Mouse (Mus musculus) heart, embryonic 11.5 days (tissue): ENCODE measurements at regions not wholly inside any gene's neighbourhood (a gene's known extent, or its start where the extent isn't known, plus 50 kb on each side); places are given as distances from the start of the nearest gene placed in this dataset.

Source experiments
- ATAC-seq: fragments of 200-750 bp; cut with Nextera tagmentation; replicated peaks from 2 replicates; pipeline ENCODE4 v1.8.0; 2017; ENCODE audit warnings: moderate library complexity; ENCODE audit not compliant: insufficient number of reproducible peaks, low FRiP score, low TSS enrichment
- H3K27ac ChIP-seq: fragments of 300-500 bp; sonication (generic); 2 replicates; pipeline ENCODE4 v1.5.1; 2014; ENCODE audit warnings: mild to moderate bottlenecking, low read depth, low read length
- H3K27me3 ChIP-seq: fragments of 300-500 bp; sonication (generic); 2 replicates; pipeline ENCODE4 v1.6.1; 2014; ENCODE audit warnings: mild to moderate bottlenecking, low read length, mixed read lengths; ENCODE audit not compliant: control insufficient read depth, insufficient read depth
- H3K36me3 ChIP-seq: fragments of 300-500 bp; sonication (generic); 2 replicates; pipeline ENCODE4 v1.6.1; 2014; ENCODE audit warnings: mild to moderate bottlenecking, low read length, moderate library complexity, mixed read lengths; ENCODE audit not compliant: control insufficient read depth, insufficient read depth
- H3K4me1 ChIP-seq: fragments of 300-500 bp; sonication (generic); 2 replicates; pipeline ENCODE4 v1.6.1; 2014; ENCODE audit warnings: low read length; ENCODE audit not compliant: control insufficient read depth, insufficient read depth
- H3K4me2 ChIP-seq: fragments of 300-500 bp; sonication (generic); 2 replicates; pipeline ENCODE4 v1.6.1; 2014; ENCODE audit warnings: mild to moderate bottlenecking, moderate library complexity
- H3K4me3 ChIP-seq: fragments of 300-500 bp; sonication (generic); 2 replicates; pipeline ENCODE4 v1.5.1; 2014; ENCODE audit warnings: low read depth, low read length
- H3K9ac ChIP-seq: fragments of 300-500 bp; sonication (generic); 2 replicates; pipeline ENCODE4 v1.6.1; 2014; ENCODE audit warnings: mild to moderate bottlenecking, low read depth, low read length, moderate library complexity
- H3K9me3 ChIP-seq: fragments of 300-500 bp; sonication (generic); replicated peaks from 2 replicates; pipeline ENCODE4 v1.6.1; 2016; ENCODE audit warnings: low read length; ENCODE audit not compliant: control insufficient read depth
- WGBS: fragments of 180-500 bp; shearing (Covaris S2); extraction: QIAGEN DNeasy Blood & Tissue Kit; methylation state at CpG from one replicate; pipeline ENCODE4 v1.1.7; 2014; ENCODE audit not compliant: insufficient replicate concordance; 5-methylcytosine and 5-hydroxymethylcytosine counted together

DNA sequence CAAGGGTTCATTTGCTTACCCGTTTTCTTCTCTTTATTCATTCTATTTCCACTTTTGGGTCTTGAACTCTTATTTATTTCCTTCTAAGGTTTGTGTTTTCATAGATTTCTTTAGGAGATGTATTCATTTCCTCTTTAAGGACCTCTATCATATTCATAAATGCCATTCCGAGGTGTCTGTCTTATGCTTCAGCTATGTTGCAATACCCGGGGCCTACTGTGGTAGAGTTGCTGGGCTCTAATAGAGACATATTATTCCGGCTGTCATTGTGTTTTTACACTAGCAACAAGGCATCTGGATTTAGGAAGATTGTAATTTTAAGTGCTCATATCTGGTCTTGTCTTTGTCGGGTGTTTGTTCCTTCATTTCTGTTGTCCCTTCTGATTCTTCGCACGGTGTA, 249.5 kb downstream of the Lmo4 start:
- H3K9ac ChIP-seq, result no peak overlapping the region
- H3K4me2 ChIP-seq, result no peak overlapping the region
- H3K27ac ChIP-seq, result no peak overlapping the region
- H3K4me1 ChIP-seq, result no peaks in the 10 kb centered on the region
- H3K4me3 ChIP-seq, result no peak overlapping the region
- H3K27me3 ChIP-seq, result no peaks in the 10 kb centered on the region
- ATAC-seq, result no peak
- no peaks in the 10 kb centered on the region for H3K9me3 ChIP-seq
- 82% methylated on average over 7 of the region's 7 CpGs for WGBS
- no peaks in the 10 kb centered on the region for H3K36me3 ChIP-seq

GRCm38 (mm10) chr3:143954822-143955221, 250.2 kb downstream of the Lmo4 start:
- Histone ChIP-seq H3K4me1 (no peaks in the 10 kb centered on the region), H3K4me3 (no peak overlapping the region), H3K9me3 (no peaks in the 10 kb centered on the region), H3K27me3 (no peaks in the 10 kb centered on the region), H3K27ac (no peak overlapping the region), H3K9ac (no peak overlapping the region), H3K36me3 (no peaks in the 10 kb centered on the region), H3K4me2 (no peak overlapping the region)
- no peak for ATAC-seq
- 66% methylated on average over 7 of the region's 7 CpGs for WGBS

- ATAC-seq, result no peak
- Histone ChIP-seq H3K36me3 (no peaks in the 10 kb centered on the region), H3K4me2 (no peak overlapping the region), H3K4me3 (no peak overlapping the region), H3K9me3 (no peaks in the 10 kb centered on the region), H3K4me1 (no peaks in the 10 kb centered on the region), H3K9ac (no peak overlapping the region), H3K27me3 (no peaks in the 10 kb centered on the region), H3K27ac (no peak overlapping the region)
- WGBS, result 68% methylated on average over 8 of the region's 8 CpGs
Measured at GRCm38 (mm10) chr3:143952289-143952688, 252.7 kb downstream of the Lmo4 start.

DNA sequence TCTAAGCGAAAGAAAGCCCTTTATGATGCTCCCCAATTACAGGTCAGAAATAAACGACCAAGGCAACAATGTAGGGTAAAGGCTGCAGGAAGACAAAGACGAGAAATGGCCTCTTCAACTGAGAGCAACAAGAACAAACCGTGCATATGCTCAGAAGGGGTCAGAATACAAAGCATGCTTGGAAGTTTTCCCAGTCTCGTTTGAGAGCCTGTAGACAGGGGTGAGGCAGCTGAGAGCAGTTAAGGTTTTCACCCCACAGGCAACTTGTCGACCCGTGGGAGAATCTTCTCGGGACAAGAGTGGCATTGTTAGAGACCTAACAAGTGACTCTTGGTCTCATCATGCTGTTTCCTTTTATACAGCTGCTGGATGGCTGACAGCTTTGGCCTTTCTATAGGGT, 255.4 kb downstream of the Lmo4 start:
- Histone ChIP-seq H3K27ac (no peak overlapping the region), H3K9me3 (no peaks in the 10 kb centered on the region), H3K36me3 (no peaks in the 10 kb centered on the region), H3K4me2 (no peak overlapping the region), H3K27me3 (no peaks in the 10 kb centered on the region), H3K9ac (no peak overlapping the region), H3K4me3 (no peak overlapping the region), H3K4me1 (no peaks in the 10 kb centered on the region)
- ATAC-seq, result no peak
- 57% methylated on average over 8 of the region's 8 CpGs for WGBS

DNA sequence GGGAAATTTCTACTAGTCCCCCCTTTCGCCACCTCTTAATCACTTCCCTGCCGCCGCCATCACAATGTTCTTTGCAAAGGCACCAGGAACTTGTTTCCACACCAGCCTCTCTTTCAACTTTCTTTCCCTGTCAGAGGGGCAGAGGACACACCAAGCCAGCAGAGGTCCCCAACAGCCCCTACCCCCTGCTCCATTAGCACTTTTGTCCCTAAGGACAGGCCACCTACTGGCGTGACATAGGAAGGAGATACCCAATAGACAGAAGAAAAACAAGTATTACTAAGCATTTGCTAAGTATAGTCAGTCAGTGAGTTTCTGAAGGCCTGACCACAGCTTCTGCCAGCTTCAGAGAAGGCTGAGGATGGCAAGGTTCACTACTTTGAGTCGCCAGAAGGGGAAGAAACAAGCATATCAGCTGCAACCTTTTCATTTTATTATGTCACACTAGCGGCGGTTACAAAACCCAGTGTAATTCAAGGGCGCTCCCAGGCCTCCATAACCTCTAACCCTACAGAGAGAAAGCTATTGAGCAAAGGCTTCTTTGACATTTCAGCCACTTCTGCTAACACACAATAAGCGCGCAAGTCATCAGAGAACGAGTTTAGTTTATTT, 255.9 kb downstream of the Lmo4 start:
- ATAC-seq, result no peak
- Histone ChIP-seq H3K4me3 (no peak overlapping the region), H3K9me3 (no peaks in the 10 kb centered on the region), H3K4me2 (no peak overlapping the region), H3K4me1 (no peaks in the 10 kb centered on the region), H3K27ac (no peak overlapping the region), H3K27me3 (no peaks in the 10 kb centered on the region), H3K9ac (no peak overlapping the region), H3K36me3 (no peaks in the 10 kb centered on the region)
- 81% methylated on average over 11 of the region's 11 CpGs for WGBS

- WGBS, result 73% methylated on average over 3 of the region's 3 CpGs
- H3K4me2 ChIP-seq, result no peak overlapping the region
- H3K4me1 ChIP-seq, result no peaks in the 10 kb centered on the region
- H3K9ac ChIP-seq, result no peak overlapping the region
- no peak overlapping the region for H3K4me3 ChIP-seq
- H3K27ac ChIP-seq, result no peak overlapping the region
- H3K9me3 ChIP-seq, result no peaks in the 10 kb centered on the region
- no peaks in the 10 kb centered on the region for H3K36me3 ChIP-seq
- no peaks in the 10 kb centered on the region for H3K27me3 ChIP-seq
- ATAC-seq, result no peak
Measured at GRCm38 (mm10) chr3:143947938-143948267, 257.1 kb downstream of the Lmo4 start.

DNA sequence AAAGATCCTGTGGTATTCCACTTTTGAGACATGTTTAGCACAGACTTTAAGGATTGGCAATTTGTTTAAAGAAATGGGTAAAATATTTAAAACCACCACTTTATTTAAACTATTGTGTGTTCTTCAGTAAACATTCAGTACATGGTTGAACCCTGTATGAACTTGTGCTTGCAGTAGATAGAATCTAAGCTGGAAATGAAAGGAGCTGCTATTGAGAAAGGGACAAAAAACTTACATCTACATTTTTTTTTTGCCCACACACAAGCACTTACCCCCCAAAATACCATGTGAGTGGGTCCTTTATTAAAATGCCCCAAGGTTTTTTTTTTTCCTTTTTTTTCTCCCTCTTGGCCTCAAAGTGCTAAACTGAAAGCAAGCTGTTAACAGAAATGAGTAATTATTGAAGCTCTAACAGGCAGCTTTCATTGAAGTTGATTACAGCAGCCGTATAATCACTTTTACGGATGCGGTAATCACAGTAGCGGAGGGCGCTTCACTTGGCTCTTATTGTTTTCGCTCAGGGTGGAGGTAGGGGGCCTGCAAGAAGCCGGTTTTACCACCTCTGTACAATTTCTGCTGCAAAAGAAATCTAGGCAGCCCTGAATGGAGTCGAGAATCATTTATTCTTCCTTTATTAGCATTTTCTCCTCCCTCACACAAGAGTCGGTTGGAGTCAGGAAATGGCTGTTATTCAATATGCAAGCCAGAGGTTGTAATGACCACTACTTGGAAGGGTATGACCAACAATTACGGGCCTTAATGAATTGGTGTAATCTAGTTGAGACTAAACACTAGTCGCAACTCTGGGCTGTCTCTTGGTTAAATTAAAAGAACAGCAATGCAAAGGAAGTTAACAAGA, 257.7 kb downstream of the Lmo4 start:
- H3K4me3 ChIP-seq, result no peak overlapping the region
- H3K27ac ChIP-seq, result no peak overlapping the region
- H3K36me3 ChIP-seq, result no peaks in the 10 kb centered on the region
- no peak for ATAC-seq
- 55% methylated on average over 11 of the region's 11 CpGs for WGBS
- no peaks in the 10 kb centered on the region for H3K27me3 ChIP-seq
- no peak overlapping the region for H3K4me2 ChIP-seq
- H3K9ac ChIP-seq, result no peak overlapping the region
- H3K9me3 ChIP-seq, result no peaks in the 10 kb centered on the region
- no peaks in the 10 kb centered on the region for H3K4me1 ChIP-seq

DNA sequence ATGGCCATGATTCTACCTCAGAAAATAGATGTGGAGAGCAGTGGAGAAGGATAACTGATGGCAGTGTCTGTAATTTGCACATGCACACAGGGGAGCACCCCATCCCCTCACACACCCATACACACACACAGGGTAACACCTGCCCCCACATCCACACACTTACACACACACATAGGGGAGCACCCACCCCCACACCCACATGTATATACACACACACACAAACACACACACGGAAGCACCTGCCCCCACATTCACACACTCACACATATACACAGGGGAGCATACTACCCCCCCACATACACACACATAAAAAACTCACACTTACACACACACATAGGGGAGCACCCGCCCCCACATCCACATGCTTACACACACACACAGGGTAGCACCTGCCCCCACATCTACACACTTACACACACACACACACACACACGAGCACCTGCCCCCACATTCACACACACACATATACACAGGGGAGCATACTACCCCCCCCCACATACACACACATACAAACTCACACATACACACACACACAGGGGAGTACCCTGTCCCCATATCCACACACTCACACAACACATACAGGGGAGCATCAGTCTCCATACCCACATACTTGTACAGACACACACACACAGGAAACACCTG, 265.8 kb downstream of the Lmo4 start:
- Histone ChIP-seq H3K27me3 (no peaks in the 10 kb centered on the region), H3K27ac (no peak overlapping the region), H3K4me2 (no peak overlapping the region), H3K9me3 (no peaks in the 10 kb centered on the region), H3K36me3 (no peaks in the 10 kb centered on the region), H3K9ac (no peak overlapping the region), H3K4me1 (no peaks in the 10 kb centered on the region), H3K4me3 (no peak overlapping the region)
- 83% methylated on average over 3 of the region's 3 CpGs for WGBS
- ATAC-seq, result 0 out of 2 replicates have a peak, but pooled peaks have one; percentile 39
